Mouse (Mus musculus): ENCODE results near the gene Tent5b.

Gene Tent5b

DNA sequence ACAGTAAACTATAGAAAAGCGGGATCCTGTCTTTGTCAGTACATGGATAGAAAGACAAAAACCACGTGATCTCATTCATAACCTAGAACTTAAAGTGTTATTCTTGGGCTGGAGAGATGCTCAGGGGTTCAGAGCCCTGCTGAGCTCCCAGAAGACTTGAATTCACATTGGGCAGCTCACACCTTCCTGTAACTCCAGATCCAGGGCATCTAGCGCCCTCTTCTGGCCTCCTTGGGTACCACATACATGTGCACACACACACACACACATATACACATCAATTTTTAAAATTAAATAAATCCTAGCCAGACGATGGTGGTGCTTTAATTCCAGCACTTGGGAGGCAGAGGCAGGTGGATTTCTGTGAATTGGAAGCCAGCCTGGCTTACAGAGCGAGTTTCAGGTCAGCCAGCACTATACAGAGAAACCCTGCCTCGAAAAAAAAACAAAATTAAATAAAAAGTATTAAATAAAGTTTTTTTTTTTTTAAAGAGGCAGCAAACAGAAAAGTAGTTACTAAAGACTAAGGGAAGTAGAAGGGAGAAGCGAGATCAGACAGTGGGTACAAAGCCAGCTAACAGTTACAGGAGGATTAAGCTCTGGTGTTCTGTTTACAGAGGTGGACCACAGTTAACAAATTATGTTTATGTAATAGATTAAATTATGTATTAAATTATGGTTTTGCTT, 8.7 kb upstream of the Tent5b start:
- no peak for DNase-seq

DNA sequence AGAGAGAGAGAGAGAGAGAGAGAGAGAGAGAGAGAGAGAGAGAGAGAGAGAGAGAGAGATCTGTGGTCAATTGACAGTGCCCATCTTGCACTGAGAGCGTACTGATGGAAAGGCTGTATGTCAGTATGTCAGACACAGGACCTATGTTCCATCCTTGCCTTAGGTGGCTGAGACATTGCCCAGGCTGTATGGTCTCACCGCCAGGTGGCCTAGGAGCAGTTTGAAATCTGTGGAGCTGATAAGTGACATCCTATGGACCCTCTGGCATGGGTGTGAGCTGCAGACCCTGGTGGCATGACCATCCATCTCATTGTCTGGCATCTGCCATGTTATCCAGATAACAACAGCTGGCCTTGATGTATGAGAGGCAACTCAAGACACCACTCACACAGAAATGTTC, 6.1 kb upstream of the Tent5b start:
- DNase-seq, result no peak

DNA sequence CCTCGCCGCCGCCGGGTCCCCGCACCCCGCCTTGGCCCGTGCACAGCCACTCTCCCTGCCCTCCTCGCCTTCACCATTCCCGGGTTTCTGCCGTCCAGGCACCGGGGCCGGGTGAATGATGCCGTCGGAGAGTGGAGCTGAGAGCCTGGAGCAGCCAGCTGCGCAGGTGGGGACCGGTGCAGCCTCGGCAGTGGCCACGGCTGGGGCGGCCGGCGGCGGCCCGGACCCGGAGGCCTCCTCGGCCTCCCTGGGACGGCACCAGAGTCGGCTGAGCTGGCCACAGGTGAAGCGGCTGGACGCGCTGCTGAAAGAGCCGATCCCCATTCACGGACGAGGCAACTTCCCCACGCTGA, 229 bp downstream of the Tent5b start:
- no peak for DNase-seq

- no peak for DNase-seq
These were observed 822 bp downstream of the Tent5b start for GRCm38 (mm10) chr4:133480754-133481153.

GRCm38 (mm10) chr4:133481488-133481887, 1.6 kb downstream of the Tent5b start:
- no peak for DNase-seq

GRCm38 (mm10) chr4:133482479-133482878, 2.5 kb downstream of the Tent5b start:
- DNase-seq, result no peak

GRCm38 (mm10) chr4:133484266-133485025, 4.5 kb downstream of the Tent5b start:
- DNase-seq, result peak; percentile 85

- DNase-seq, result no peak
These were observed 5.9 kb downstream of the Tent5b start for GRCm38 (mm10) chr4:133485691-133486425.

DNA sequence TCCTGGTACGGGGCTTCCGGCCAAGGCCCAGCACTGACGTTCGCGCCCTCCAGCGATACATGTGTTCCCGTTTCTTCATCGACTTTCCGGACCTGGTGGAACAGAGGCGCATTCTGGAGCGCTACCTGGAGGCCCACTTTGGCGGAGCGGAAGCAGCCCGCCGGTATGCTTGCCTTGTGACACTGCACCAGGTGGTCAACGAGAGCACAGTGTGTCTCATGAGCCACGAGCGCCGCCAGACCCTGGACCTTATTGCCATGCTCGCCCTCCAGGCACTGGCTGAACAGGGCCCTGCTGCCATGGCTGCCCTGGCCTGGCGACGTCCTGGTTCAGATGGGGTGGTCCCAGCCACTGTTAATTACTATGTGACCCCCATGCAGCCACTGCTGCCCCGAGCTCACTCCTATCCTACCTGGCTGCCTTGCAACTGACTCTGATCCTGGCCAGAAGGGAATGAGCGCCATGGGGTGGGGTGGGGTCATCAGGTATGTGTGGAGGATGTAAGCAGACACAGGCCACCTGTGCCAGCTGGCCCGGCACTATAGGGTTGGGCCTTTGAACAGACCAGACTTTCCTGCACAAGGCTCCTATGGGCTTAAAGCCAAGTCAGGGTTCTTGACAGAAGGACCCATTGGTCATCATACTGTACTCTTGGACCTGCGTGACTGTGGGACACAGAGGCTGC, 6.9 kb downstream of the Tent5b start:
- DNase-seq, result no peak

DNA sequence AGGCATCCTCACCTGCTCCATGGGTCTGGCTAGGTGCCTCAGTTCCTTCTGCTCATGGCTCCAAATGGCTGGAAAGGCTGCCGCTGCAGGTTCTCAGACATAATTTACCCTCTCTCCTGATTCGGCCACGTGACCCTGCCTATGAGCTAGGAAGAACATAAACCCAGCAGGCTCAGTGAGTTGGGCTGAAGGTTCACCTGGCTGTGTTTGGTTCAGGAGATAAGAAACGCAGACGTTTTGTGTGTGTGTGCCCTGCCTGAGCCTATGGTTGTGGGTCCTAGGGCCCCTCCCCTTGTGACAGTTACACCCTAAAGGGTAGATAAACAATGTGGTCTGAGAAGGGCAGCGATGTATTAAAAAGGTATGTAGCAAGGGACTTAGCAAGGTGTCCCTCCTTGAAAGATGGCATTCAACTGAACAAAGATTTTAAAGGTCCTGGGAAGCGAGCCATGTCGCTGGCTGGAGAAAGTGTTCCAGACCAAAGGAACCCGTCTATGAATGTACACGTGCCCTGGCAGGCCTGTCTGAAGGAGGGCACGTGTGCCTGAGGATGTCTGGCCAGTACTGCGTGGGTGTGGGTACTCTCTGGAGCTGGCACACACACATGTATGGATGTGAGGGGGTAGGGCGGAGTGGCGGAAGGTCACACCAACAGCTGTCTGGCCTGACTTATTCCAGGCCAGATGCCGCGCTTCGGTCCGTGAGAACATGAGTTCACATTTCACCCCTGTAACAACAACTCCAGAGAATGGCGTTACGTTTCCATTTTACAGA, 8.9 kb downstream of the Tent5b start:
- no peak for DNase-seq

DNA sequence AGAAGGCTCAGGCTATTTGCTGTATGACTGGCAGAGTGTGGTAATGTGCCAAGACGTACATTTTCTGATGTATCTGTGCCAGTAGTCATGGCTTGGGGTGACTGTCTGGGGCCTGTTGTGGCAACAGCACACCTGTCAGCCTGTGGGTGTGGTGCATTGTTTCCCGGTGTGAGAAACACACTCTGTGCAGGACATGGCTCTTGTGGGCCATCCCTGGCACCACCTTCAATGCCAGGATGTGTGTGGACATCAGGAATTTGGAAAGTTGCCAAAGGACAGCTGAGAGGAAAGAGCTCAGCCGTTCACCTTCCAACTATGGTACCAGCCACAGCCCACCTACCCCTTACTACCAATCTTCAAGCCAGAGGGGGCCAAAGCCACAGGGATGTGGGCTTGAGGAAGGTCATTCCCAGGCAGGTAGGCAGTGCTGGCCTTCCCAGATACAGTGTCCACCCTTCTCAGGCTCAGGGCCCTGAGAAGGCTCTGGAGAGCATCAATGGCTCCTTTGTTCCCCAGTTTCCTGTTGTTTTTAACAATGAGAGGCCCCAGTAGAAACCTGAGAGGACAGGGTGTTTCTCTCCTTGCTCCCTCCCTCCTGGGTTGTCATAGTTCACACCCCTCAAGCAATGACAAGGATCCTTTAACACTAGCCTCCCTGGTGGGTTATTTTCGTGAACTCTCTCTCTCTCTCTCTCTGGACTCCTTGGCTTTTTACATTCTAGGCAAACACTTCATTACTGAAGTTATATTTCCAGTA, 9.7 kb downstream of the Tent5b start:
- no peak for DNase-seq

- peak; percentile 55 for DNase-seq
These were observed 11.9 kb downstream of the Tent5b start for GRCm38 (mm10) chr4:133491800-133492199.

DNA sequence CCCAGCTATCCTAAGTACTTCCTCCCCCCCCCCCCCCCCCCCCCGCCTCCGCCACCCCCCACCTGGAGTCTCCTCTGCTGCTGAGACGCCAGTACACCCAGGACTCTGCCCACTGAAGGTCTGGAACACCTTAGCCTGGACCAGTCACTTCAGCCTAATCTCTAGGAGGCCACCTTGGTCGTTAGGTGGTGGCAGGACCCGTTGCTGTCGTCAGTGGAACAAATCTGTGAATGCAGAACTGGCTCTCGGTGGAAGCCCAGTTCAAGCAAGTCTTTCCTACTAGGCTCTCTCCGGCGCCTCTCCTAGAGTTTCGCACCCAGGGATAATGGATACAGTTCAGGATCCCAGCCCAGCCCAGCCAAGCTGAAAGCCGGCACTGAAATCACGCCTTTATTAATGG, 14.0 kb downstream of the Tent5b start:
- no peak for DNase-seq

- peak; percentile 92 for DNase-seq
These were observed 14.5 kb downstream of the Tent5b start for GRCm38 (mm10) chr4:133494432-133494831.

GRCm38 (mm10) chr4:133494867-133495266, 14.9 kb downstream of the Tent5b start:
- no peak for DNase-seq

DNA sequence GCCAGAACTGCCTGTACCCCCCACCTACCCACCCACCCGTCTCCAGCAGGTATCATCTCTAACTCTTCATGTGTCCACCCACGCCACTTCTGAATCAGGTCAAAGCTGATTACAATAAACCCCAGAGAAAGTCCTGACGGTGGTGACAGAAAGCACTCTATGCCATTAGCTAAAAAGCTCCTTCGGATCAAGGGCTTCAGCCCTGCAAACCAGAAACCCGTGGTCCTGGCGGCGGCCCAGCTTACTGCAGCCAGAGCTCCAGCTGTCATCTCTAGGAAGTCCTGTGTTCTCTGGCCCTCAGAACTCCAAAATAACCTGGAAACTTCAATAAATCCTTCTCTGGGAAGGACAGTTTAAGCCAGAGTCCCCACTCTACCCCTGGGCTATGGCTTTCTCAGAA, 15.8 kb downstream of the Tent5b start:
- peak; percentile 70 for DNase-seq

DNA sequence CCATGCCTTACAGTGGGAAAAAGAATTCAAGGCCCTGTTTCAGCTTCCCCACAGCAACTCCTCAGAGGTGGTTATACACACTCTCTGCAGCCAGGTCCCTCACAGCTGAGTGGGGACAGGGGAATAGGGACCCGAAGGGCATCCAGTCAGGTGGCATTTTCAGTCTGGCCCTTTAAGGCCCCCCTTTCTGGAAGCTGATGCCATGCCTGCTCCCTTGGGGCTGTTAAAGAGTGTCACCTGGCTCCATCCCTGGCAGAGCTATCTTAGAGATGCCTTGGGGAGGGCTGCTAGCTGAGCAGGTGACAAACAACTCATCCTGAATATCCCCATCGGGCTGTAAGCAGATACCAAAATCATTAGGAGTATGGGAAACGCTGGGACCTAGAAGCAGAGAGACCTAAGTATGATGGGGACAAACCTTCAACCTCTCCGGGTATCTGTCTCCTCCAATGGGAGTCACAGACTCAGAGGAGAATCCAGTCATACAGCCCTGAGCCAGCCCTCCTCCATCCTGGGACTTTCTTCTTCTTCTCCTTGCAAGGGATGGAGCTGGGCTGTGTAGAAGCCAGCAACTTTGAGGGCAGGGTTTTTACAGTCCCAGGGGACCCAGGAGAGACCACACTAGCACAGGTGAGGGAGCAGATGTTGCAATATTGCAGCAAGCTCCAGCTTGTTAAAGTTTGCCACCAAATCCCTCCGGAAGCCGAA, 17.0 kb downstream of the Tent5b start:
- DNase-seq, result no peak

- DNase-seq, result peak; percentile 41
These were observed 17.7 kb downstream of the Tent5b start for GRCm38 (mm10) chr4:133497461-133498159.

DNA sequence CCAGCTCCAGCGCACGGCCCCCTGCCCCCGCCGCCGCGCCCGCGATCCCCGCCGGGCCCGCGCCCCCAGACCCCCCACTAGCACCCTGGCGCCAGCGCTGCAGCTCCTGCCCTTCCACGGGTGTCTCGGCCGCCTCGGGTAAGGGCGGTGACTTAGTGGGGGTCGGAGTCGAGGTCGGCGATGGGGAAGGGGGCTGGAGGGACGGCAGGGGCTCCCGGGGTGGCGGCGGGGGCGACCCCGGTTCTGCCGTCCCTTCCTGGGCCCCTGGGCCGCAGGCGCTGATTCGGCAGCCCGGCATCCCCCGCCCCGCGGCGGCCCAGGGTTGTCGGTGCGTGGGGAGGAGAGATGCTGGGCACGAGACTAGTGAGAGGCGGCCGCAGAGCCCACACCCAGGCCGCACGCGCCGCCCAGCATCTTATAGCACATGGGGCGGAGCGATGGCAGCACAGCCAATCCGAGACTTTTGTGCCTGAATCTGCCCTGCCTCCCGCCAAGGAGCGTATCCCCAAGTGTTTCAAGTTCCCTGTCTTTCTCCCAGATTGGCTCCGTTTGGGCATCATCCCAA, 18.3 kb downstream of the Tent5b start, which contains the start of gene Trnp1:
Gene Trnp1 (minus strand): TSS at position 391 of the 565 bp plus-strand sequence.
- peak; percentile 73 for DNase-seq

- DNase-seq, result no peak
These were observed 21.6 kb downstream of the Tent5b start for GRCm38 (mm10) chr4:133501514-133501913.

All from kidney, postnatal 14 days (tissue).